Mouse (Mus musculus) bone marrow, adult 2 months (tissue): ENCODE measurements at regions not wholly inside any gene's neighbourhood (a gene's known extent, or its start where the extent isn't known, plus 50 kb on each side); places are given as distances from the start of the nearest gene placed in this dataset.

Experiments used
- CTCF ChIP-seq: fragments of 200-500 bp; IDR thresholded peaks from 2 replicates; pipeline ENCODE4 v1.5.1; 2011; ENCODE audit warnings: low read length, control low read depth; ENCODE audit not compliant: control insufficient read depth, insufficient read depth
- POLR2A ChIP-seq: fragments of 200-500 bp; IDR thresholded peaks from 2 replicates; pipeline ENCODE4 v1.6.1; 2011; ENCODE audit warnings: low read depth, mild to moderate bottlenecking, control low read depth, low read length, borderline replicate concordance; ENCODE audit not compliant: control insufficient read depth

DNA sequence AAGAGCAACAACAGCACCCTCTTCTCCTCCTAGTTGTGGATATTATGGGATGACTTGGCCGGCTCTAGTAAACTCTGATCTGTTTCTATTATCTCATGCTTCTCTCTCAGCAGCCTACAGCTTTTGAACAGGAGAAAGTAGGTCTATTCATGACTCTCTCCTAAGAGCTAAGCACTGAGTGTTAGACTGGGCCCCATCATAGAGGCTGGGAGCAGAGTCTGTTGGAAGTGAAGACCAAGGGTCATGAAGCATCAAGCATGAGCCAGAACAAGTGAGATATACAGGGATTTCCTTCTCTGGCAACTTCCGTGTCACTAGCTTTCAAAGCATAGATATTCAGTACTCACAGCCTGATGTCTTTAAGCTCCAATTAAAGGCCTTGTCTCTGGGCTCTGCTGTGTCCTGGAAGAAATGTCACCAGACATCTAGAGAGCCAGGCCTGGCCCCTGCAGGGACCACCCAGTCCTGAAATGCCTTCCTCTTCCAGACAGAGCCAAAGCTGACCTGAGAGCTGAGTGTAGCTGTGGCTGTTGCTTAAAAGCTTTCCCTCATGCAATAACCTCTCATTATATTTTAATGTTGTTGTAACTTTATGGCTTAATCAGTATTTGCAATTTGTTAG lies 386.4 kb upstream of the Zfp703 start:
- TF ChIP-seq POLR2A (no peak), CTCF (no peak)
